Mouse (Mus musculus): ENCODE results near the gene Ap1m2.
"Not testable (repeated sequence)": the region's sequence is repeated elsewhere in the genome, so short reads cannot be mapped to it uniquely, and the experiment has no call there.

Ap1m2 gene

DNA sequence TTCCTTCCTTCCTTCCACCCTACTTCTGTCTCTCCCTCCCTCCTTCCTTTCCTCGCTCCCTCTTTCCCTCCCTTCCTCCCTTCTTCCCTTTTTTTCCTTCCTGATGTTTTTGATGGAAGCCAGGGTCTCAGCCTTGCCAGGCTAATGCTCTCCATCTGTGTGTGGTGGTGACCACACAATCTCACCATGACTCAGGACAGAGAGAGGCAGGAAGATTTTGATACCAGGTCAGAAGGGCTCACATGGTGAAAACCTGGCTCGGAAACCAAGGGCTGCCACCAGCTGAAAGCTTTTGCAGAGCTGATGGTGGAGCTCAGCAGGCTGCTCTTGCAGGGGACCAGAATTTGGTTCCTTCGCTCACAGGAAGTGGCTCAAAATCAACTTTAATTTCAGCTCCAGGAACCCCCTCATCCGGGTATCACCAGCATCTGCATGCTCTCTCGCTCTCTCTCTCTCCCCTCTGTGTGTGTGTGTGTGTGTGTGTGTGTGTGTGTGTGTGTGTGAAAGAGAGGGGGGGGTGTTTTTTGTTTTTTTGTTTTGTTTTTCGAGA, 51.6 kb downstream of the Ap1m2 start:
- no peak for DNase-seq (ENCODE audit: low spot score)

GRCm38 (mm10) chr9:21256349-21256748, 55.8 kb downstream of the Ap1m2 start:
- not testable (repeated sequence) for DNase-seq (ENCODE audit: low spot score)

- DNase-seq (ENCODE audit: low spot score), result no peak
These were observed 57.4 kb downstream of the Ap1m2 start for GRCm38 (mm10) chr9:21254690-21255089.

DNA sequence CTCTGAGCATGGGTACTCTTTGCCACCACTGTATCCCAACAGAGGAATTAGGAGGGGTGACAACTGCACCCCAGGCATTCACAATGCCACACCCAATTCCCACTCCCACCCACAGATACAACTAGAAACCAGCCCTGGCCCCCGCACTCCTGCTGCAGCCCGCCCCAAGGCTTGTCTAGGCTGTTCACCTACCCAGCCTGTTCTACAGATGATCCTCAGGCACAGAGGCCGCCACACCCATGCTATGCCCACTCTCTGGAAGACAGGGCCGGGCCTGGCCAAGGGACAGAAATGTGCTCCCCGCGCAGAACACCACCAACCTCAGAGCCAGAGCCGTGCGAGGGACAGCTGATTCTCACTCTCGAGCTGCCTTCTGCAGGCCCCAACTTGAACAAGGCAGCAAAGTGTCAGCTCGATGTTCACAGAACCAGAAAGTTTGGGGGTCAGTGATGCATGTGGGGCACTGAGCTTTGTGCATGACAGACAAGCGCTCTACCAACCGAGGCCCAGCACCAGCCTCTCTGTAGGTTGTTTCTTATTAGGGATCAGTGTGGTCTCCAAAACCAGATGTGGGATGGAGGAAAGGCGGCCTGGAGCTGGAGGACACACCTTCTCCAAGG, 60.9 kb downstream of the Ap1m2 start:
- no peak for DNase-seq (ENCODE audit: low spot score)

GRCm38 (mm10) chr9:21250509-21250908, 61.6 kb downstream of the Ap1m2 start:
- DNase-seq (ENCODE audit: low spot score), result no peak

DNA sequence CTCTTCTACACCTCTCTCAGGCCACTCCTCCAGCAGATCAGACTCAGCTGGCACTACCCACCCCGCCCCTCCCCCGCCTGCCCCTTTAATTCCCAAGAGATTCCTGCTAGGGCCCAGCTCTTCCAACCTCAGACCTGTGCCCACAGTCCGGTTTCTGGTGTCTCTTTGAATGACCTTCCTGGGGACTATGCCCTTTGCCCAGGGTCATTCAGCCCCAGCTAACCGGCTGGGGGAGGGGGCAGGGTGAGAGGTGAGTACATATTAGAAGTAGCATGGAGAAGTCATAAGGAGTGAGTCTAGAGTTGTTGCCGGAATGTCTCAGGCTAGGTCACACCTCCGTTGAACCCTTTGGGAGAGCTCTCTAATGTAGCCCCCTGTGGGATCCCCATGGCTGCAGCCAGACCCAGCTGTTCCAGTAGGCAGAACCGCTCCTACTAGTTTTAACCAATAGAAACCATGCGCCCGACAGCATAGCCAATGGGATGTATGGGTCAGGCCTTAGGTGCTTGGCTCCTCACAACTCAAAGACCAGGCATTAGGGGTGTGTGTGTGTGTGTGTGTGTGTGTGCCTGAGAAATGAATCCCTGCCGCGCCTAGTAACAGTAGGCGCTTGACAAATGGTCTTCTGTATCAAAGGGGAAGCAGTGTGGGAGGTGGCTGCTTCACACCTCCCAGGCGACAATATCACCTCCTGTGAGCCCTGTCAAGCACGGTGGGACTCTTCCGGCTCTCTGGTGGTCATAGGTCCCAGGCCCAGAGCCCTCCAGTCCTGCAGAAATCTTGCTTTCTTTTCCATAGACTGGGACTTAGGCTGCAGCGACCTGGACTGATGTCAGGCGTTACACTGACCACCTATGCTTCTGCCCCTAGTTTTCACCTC, 62.3 kb downstream of the Ap1m2 start:
- DNase-seq (ENCODE audit: low spot score), result no peak

DNA sequence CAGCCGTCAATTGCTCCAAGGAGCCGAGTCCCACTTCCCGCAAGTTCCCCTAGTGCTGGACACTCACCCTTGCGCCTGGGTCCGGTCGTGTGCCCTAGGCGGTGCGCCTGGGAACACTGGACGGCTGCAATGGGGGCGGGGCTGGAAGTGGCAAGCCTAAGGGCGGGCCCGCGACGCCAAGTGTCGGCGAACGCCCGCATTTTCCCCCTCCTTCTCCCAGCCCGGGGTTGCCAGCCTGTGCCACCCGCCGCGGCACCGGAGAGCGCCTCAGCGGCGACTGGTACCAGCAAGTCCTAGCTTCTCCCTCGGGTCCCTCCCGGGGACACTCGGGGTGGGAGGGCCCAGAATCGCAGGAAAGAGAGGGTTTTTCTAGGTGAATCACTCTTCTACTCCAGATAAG, 63.8 kb downstream of the Ap1m2 start, which contains the start of gene S1pr5:
TSS of gene S1pr5 (minus strand) at position 118 of the 400 bp plus-strand sequence.
- DNase-seq (ENCODE audit: low spot score), result no peak

GRCm38 (mm10) chr9:21246342-21246741, 65.8 kb downstream of the Ap1m2 start:
- no peak for DNase-seq (ENCODE audit: low spot score)

DNA sequence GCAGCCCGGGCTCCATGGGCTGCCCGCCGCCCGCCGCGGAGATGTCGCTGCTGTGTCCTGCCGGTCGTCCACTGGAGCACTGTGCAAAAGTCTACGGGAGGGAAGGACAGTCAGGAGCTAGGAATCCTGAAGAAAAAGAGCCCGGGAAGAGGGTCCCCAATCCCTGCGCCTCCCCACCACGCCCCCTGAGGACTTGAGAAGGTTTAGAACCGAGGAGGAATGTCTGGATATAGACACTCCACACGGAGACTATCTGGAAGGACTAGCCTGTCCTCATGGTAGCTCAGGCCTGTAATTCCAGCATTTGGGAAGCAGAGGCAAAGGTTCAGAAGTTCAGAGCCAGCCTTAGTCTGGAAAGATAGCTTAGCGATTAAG, 67.0 kb downstream of the Ap1m2 start:
- DNase-seq (ENCODE audit: low spot score), result no peak

DNA sequence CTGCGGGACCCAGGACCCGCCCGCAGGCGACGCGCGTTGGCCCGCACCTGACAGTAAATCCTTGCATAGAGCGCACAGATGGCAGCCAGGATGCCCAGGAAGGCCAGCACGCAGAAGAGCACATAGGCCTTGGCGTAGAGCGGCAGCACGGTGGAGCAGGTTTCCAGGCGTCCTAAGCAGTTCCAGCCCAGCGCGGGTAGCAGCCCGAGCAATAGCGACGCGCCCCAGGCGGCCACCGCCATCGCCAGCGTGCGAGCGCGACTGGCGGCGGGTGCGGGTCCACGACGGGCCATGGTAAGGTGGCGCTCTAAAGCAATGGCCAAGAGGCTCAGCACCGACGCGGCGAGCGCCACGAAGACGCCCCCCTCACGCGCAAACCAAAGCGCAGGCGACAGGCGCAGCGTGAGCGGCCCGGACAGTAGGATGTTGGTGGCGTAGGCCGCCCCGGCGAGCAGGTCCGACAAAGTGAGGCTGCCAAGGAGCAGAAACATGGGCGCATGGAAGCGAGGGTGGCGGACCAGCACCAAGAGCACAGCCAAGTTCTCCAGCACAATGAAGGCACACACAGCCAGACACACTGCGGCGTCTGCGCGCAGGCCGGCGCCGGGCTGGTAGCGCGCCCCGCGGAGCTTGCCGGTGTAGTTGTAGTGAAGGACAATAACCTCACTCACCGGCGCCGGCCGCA, 67.6 kb downstream of the Ap1m2 start:
- DNase-seq (ENCODE audit: low spot score), result no peak

Measured in urinary bladder, postnatal 25 days (tissue).